Mouse (Mus musculus): ENCODE measurements around the gene Ppm1n.

DNA sequence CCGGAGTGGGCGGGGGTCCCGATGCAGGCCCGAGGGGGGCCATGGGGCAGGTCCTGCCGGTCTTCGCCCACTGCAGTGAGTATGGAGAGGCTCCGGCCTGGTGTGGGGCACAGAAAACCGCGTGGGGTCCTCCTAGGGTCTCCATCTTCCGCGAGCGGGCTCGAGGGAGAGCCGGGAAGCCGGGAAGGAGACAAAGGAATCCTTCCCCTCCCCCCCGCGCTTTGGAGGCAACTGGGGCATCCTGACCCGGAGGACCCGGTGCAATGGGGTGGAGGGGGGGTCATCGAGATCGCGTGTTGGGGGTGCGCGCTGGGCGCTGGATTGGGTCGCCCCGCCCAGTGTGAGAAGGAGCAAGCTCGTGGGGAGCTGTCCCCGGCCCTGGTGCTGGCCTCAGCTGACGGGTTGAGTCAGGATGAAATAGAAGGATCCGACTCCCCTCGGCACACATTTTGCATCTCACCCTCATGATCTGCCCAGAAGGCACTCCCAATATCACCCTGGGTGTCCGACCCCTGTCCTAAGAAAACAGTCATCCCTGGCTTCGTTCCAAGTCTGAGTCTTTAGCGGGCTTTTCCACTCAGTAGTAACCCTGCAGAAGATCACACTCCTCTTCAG lies 3.0 kb upstream of the Ppm1n start:
- TF ChIP-seq EP300 (IDR thresholded peaks at IDR 0.05; ENCODE audit: low read depth) (no peak), CTCF (IDR thresholded peaks at IDR 0.05; ENCODE audit: low read depth) (no peak)

Data from liver, postnatal 0 days (tissue).